Mouse (Mus musculus): Measurements from ENCODE around the gene AF067061.
"Not testable (repeated sequence)": the region's sequence is repeated elsewhere in the genome, so short reads cannot be mapped to it uniquely, and the experiment has no call there.

Gene AF067061

DNA sequence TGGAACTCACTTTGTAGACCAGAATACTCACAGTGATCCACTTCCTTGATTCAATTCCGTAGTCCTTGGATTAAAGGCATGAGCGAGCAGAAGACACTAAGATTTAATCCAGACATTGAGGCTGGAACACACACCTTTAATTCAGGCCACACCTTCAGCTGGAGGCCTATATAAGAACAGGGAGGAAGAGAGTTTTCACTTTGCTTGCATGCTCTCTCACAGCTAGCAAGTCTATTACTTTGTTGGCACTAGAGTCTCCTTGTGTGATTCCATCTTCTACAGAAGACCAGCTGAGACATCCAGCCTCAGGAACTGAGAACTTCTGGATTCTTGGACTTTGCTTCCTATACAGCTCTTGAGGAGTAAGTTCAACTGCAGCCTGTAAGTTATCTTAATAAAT, at the start of gene AF067061:
TSS of gene AF067061 (plus strand) at position 245 of the 400 bp plus-strand sequence.
- not testable (repeated sequence) for DNase-seq (ENCODE audit: low spot score in 2 of 2)

- DNase-seq (ENCODE audit: low spot score in 2 of 2), result not testable (repeated sequence)
These were observed 47.1 kb upstream of the AF067061 start, which contains the start of gene Gm21762 for GRCm38 (mm10) chr13:120215847-120216246. Gene Gm21762 (minus strand): TSS chr13:120215947.

DNA sequence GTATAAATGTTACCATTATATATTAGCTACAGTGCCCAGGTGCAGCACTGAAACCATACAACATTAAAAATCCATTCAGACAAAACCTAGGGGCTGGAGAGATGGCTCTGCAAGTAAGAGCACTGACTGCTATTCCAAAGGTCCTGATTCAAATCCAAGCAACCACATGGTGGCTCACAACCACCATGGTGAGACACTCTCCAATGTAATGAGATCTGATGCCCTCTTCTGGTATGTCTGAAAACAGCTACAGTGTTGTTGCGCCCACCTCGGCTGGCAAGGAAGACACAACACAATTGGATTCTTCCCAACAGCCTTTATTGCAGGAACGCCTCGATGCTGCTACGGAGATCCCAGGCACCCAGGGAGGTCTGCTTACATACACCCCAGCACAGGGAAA, 42.0 kb upstream of the AF067061 start:
- DNase-seq (ENCODE audit: low spot score in 2 of 2), result not testable (repeated sequence)

DNA sequence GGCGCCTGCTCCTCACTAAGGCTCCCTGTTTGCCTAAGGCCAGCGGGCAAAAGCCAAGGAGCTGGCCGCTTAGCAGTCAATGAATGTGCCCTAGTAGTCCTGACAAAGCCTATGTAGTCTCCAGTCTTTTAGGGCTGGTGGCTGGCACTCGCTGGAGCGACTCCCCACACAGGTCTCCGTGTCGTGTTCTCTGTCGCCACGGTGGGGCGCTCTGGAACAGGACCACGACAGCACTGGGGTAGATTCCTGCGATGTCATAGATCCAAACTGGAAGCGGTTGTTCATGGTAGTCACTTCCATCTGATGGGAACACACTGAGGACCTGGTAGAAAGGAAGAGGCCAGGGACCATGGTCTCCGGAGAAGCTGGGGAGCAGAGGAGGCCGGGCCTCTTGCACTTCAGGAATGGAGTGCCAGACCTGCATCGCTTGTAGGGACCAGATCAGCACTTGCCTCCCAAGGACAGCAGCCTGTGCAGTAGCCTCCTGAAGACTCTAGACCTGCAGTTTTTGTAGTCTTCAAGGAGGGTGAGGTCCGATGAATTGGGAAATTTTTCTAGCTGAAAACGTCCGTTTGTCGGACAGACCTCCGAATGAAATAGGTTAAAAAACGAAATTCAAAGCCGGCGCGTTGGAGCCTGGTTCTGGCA, 39.8 kb upstream of the AF067061 start:
- not testable (repeated sequence) for DNase-seq (ENCODE audit: low spot score in 2 of 2)

DNA sequence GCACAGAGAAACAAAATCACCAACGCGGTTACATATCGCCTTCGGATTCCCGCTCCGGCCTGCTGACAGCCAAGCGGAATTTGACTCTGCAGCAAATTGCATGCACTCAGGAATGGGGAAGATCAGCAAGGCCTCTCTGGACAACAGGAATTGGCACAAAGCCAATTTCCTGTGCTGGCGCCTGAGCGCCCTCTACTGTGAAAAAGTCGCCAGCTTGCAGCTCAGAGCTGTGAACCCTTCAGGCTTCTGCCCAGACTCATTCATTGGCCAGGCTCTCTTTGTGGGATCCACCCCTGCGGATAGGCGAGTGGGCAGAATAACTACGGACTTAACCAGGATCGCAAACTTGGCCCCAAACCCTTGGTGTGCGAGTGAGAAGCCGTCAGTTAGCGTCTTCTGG, 31.1 kb upstream of the AF067061 start:
- not testable (repeated sequence) for DNase-seq (ENCODE audit: low spot score in 2 of 2)

DNA sequence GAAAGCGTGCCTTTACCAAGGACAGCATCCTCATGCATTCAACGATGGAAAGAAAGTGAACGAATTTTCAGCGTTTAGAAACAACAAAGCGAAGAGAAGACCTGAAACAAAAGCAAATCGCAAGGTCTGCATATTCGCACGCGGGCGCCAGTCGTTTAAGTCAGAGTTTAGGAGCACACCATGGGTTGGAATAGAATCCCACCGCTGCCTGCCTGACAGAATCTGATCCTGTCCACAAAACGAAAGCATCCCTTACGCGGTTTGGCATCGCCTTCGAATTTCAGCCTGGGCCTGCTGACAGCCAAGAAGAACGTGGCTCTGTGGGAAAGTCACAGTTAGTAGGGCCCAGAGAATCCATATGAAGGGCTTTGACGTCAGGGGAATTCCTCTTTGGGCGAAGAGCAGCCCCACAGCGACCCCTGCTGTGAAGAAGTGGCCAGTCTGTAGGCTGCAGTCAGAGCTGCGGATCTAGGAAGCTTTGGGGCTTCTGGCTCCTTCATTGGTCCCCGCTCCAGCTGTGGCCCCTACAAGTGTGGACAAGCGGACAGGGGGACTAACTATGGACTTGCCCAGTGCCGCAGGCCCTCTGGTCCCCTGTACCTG, 30.4 kb upstream of the AF067061 start:
- not testable (repeated sequence) for DNase-seq (ENCODE audit: low spot score in 2 of 2)

DNA sequence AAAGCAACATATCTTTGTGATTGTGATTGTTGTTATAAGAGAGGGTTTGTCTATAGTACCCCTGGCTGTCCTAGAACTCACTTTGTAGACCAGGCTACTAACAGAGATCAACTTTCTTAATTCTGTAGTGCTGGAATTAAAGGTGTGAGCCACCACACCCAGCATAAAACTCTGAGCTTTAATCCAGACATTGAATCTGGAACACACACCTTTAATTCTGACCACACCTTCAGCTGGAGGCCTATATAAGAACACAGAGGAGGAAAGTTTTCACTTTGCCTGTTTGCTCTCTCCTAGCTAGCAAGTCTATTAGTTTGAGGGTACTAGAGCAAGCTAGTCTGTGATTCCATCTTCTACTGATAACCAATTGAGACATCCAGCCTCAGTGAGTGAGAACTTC, 24.1 kb upstream of the AF067061 start, which contains the start of gene Gm21731:
TSS of gene Gm21731 (plus strand) at position 301 of the 400 bp plus-strand sequence.
- not testable (repeated sequence) for DNase-seq (ENCODE audit: low spot score in 2 of 2)

- not testable (repeated sequence) for DNase-seq (ENCODE audit: low spot score in 2 of 2)
These were observed 11.5 kb upstream of the AF067061 start for GRCm38 (mm10) chr13:120251208-120251924.

GRCm38 (mm10) chr13:120258817-120259658, 3.9 kb upstream of the AF067061 start:
- not testable (repeated sequence) for DNase-seq (ENCODE audit: low spot score in 2 of 2)

DNA sequence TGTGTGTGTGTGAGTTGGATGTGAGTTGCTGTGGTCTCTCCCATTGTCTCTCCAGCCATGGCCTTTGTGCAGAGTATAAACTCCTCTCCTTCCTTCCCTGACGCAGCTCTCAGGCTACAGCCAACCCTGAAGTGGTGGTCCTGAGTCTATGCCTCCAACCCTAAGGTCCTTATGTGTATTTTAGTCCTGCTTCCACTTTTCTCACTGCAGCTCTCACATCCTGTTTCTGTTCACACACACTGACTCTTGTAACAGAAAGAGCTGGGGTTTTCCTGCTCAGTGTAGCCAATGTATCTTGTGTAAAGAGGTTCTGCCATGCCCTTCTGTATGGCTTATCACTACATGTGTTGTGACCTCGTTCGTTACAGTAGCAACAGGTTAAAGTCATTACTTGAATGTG, 3.2 kb upstream of the AF067061 start:
- not testable (repeated sequence) for DNase-seq (ENCODE audit: low spot score in 2 of 2)

DNA sequence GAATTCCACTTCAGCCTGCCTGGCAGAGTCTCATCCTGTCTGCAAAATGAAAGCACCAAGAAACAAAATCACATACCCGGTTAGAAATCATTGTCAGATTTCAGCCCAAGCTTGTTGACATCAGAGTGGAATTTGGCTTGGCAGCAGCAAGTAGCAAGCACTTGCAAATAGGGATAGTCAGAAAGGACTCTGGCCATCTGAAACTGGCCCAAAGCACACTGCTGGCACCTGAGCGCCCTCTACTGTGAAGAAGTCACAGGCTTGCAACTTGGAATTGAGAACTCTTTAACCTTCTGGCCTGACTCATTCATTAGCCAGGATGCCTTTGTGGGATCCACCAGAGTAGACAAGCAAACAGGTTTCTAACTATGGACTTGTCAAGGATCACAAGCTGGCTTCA, 14.9 kb downstream of the AF067061 start:
- DNase-seq (ENCODE audit: low spot score in 2 of 2), result not testable (repeated sequence)

DNA sequence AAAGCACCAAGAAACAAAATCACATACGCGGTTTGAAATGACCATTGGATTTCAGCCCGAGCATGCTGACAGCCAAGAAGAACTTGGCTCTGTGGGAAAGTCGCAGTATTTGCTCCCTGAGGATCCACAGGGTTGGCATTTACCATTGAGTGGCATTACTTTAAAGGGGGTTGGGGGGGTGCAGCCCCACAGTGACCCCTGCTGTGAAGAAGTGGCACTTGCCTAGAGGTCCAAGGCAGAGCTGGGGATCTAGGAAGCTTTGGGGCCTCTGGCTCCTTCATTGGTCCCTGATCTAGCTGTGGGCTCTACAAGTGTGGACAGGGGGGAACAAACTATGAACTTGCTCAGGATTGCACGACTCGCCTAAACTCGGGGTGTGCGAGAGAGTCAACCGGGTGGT, 15.9 kb downstream of the AF067061 start:
- no peak for DNase-seq (ENCODE audit: low spot score in 2 of 2)

DNA sequence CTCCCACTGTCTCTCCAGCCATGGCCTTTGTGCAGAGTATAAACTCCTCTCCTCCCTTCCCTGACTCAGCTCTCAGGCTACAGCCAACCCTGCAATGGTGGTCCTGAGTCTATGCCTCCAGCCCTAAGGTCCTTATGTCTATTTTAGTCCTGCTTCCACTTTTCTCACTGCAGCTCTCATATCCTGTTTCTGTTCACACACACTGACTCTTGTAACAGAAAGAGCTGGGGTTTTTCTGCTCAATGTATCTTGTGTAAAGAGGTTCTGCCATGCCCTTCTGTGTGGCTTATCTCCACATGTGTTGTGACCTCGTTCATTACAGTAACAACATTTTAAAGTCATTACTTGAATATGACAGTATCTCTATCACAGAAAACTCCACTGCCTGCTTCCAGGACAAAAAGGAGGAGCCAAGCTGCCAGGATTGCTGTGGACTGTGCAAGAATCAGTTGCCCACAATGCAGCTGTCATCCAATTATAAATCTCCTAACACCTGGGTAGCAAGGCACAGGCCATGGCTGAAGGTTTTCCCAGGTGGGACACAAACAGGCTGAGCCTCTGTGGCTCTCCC, 36.5 kb downstream of the AF067061 start:
- no peak for DNase-seq (ENCODE audit: low spot score in 2 of 2)

GRCm38 (mm10) chr13:120299991-120300442, 37.1 kb downstream of the AF067061 start, which contains the start of gene BC147527:
Gene BC147527 (plus strand): TSS chr13:120300392.
- DNase-seq (ENCODE audit: low spot score in 2 of 2), result no peak

GRCm38 (mm10) chr13:120300853-120301252, 37.9 kb downstream of the AF067061 start:
- DNase-seq (ENCODE audit: low spot score in 2 of 2), result no peak

- no peak for DNase-seq (ENCODE audit: low spot score in 2 of 2)
These were observed 47.8 kb downstream of the AF067061 start for GRCm38 (mm10) chr13:120310749-120311148.

GRCm38 (mm10) chr13:120313584-120313983, 50.7 kb downstream of the AF067061 start:
- no peak for DNase-seq (ENCODE audit: low spot score in 2 of 2)
